Mouse (Mus musculus): Measurements from ENCODE around the gene Zfp282. TPM values are rescaled to one million over a fixed set of nuclear protein-coding genes. Genes with fewer than 3 reads are reported as not detected.

The Zfp282 gene
- polyA plus RNA-seq (2012; rRNA removed): 2.2 and 2.3 TPM in 2 replicates

GRCm38 (mm10) chr6:47877058-47877457 is at the start of gene Zfp282:
TSS of gene Zfp282 (plus strand) at chr6:47877204.

GRCm38 (mm10) chr6:47830104-47831078 is 46.6 kb upstream of the Zfp282 start, which contains the start of gene Zfp786:
TSS of gene Zfp786 (minus strand) at chr6:47830867.

DNA sequence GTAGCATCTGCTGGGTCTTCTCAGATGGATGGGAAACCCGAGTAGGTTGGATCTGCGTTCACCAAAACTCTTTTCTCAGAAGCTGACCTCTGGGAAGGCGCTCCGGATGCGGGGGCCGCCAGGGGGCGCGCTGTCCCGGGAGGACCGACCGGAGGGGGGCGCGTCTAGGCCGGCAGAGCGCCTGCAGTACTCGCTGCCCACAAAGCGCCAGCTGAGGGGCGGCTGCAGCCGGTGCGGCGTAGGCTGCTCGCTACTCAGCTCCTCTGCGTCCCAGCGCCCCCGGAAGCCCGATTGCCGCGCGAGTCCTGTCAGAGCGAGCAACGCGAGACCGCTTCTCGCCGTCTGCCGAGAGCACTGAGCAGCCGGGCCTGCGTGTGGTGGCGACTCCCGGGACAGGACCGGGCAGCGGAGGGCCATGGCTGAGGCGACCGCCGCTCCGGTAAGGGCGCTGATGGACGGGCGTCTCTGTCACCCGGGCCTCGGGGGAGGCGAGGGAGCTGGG is 41.5 kb upstream of the Zfp282 start, which contains the start of gene Zfp398:
Gene Zfp398 (plus strand): TSS at position 180 of the 502 bp plus-strand sequence.

GRCm38 (mm10) chr6:47920447-47921340 is 43.7 kb downstream of the Zfp282 start, which contains the start of gene Zfp212:
TSS of gene Zfp212 (plus strand) at chr6:47920476.

DNA sequence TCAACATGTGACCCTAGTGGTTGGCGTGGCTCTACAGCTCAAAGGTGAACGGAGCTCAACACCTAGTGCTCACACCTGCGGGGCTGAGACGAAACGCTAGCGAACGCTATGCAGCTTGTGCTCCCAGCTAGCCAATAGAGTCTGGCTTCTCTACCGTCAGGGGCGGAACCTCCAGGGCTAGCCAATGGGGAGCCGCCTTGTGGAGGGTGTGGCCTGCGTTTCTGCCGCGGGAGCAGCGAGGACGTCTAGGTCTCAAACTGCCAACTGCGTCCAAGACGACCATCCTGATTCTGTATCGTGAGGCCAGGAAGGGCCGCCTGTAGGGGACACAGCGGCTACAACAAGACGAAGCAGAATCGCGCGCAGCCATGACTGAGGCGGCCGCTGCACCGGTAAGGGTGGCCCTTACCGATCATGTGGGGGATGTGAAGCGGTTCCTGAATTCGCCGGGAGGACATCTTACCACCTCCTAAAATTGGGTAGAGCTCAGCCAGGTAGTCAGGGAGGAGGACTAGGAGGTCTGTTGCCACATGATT is 76.3 kb downstream of the Zfp282 start, which contains the start of gene Zfp956:
Gene Zfp956 (plus strand): TSS at position 200 of the 536 bp plus-strand sequence.

Other genes with a start within 250 kb of the Zfp282 start
- 88.1 and 88.4 TPM in 2 replicates for gene Pdia4, start 63.8 kb upstream of the Zfp282 start, polyA plus RNA-seq (2012; rRNA removed)
- gene Zfp786, start 46.3 kb upstream of the Zfp282 start, polyA plus RNA-seq (2012; rRNA removed): 0.14 and 0.23 TPM in 2 replicates
- gene Zfp398, start 41.5 kb upstream of the Zfp282 start, polyA plus RNA-seq (2012; rRNA removed): 1.6 and 1.7 TPM in 2 replicates
- gene Zfp212, start 43.3 kb downstream of the Zfp282 start, polyA plus RNA-seq (2012; rRNA removed): 4.4 and 5.0 TPM in 2 replicates
- 4.1 and 5.3 TPM in 2 replicates for gene Zfp956, start 76.2 kb downstream of the Zfp282 start, polyA plus RNA-seq (2012; rRNA removed)
- 2.8 and 3.0 TPM in 2 replicates for gene Zfp777, start 171.7 kb downstream of the Zfp282 start, polyA plus RNA-seq (2012; rRNA removed)
- gene Zfp746, start 209.4 kb downstream of the Zfp282 start, polyA plus RNA-seq (2012; rRNA removed): 6.1 and 6.7 TPM in 2 replicates

Data from liver, embryonic 18 days (tissue).